Mouse (Mus musculus): ENCODE measurements around the gene Cog6.

DNA sequence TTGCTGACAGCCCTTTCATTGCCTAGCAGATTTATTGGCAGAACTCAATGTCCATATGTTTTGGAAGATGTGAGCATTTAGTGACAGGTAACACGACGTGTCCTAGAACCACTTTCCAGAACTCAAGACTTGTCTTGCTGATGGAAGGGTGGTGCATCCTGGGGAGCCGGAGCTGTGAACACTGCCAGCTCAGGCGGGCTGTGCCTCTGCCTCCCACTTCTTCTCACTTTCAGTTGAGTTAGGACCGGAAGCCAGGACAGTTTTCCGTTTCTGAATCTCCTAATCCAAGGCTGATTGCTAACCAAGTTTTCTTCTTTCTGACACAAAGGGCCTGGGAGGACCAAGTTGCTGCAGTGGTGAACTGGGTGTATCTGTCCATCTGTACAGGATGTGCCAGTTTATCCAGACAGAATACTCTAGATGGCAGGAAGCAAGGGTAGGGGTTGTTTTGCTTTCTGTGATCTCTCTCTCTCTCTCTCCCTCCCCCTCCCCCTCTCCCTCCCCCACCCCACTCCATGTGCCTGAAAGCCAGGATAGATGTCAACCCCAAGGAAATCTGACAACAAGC, 79.2 kb downstream of the Cog6 start:
- TF ChIP-seq CTCF (IDR thresholded peaks at IDR 0.05; ENCODE audit: extremely low read depth, insufficient read depth, low read length) (no peak), POLR2A (IDR thresholded peaks at IDR 0.05; ENCODE audit: extremely low read depth, insufficient read depth, low read length) (no peak)

All from cortical plate, adult 2 months (tissue).